Mouse (Mus musculus) G1E (cell line): ENCODE results near the gene Prr22.

Source experiments
- CTCF ChIP-seq: IDR thresholded peaks from 2 replicates; pipeline ENCODE4 v1.5.1; 2012; ENCODE audit warnings: low read depth, low read length, inconsistent platforms, mixed read lengths
- GATA1 ChIP-seq: IDR thresholded peaks from 2 replicates; pipeline ENCODE4 v1.6.1; 2012; ENCODE audit warnings: borderline replicate concordance, low read length, inconsistent platforms, mixed read lengths
- GATA2 ChIP-seq: IDR thresholded peaks from 2 replicates; pipeline ENCODE4 v1.6.1; 2012; ENCODE audit warnings: low read depth, low read length, inconsistent platforms, borderline replicate concordance

GRCm38 (mm10) chr17:56764474-56765354, 5.3 kb upstream of the Prr22 start, which contains the start of gene Dus3l:
- TF ChIP-seq CTCF (no peak), GATA2 (no peak), GATA1 (no peak)
